Mouse (Mus musculus) subcutaneous adipose tissue, adult 2 months (tissue): Measurements from ENCODE around the gene Cxxc4. TPM values are rescaled to one million over a fixed set of nuclear protein-coding genes. Genes with fewer than 3 reads are reported as not detected.

Source experiments
- polyA plus RNA-seq: library from polyadenylated mRNA; depleted of rRNA; stranded (reverse); fragments of >200 nt; gene quantifications from 2 replicates; pipeline ENCODE4 v1.2.3, GENCODE M21; 2012; ENCODE audit warnings: low replicate concordance; rRNA removed

The Cxxc4 gene
- 1.1 and 1.9 TPM in 2 replicates for polyA plus RNA-seq

GRCm38 (mm10) chr3:134236414-134237112, at the start of gene Cxxc4:
Gene Cxxc4 (plus strand): TSS chr3:134236484.

